Mouse (Mus musculus): ENCODE data around the gene Cdc20b. TPM values are rescaled to one million over a fixed set of nuclear protein-coding genes. Genes with fewer than 3 reads are reported as not detected.

Cdc20b gene
- total and polyA plus RNA-seq, 3 experiments = not detected

DNA sequence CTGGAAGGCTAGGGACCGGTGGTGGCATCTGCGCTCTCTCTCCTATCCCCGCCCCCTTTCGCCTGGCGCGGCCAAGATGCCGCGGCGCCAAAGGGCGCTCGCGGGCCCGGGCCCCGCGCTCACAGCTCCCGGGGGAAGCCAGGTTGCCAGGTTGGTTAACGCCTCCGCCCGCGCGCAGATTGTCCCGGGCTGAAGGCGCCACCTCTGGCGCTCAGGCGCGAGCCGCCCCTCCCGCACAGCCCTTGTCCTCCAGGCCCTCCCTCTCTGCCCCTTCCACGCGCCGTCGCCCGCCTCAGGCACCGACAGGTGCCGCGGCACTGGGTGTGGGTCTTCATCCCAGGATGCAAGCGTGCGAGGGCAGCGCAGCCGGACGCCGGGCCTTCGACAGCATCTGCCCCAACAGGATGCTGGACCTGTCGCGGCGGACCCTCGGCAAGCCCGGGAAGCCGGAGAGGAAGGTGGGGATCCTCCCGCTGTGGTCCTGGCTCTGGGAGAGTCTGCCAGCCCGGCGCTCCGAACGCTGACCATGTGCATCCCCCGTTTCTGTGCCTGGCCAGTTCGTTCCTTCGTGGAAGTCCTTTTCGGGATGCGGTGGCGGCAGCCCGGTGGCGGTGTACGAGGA lies 41.3 kb upstream of the Cdc20b start, which contains the start of gene Mcidas:
Gene Mcidas, plus strand, starts transcription at position 315 of the 622 bp plus-strand sequence.
- 0 out of 4 replicates have a peak, but pooled peaks cover 0 to 2% of the 10 kb centered on the region in 2 experiments for H3K27me3 ChIP-seq (ENCODE audit: control insufficient read depth in 1 of 2, insufficient read depth in 2 of 2, low read length in 2 of 2)
- H3K27ac ChIP-seq (ENCODE audit: control insufficient read depth, low read depth, low read length) = no peak within 1 kb of the TSS
- H3K4me1 ChIP-seq (ENCODE audit: control insufficient read depth in 1 of 2, insufficient read depth in 2 of 2, low read length in 2 of 2) = no peaks in the 10 kb centered on the region
- TF ChIP-seq POLR2AphosphoS5 (IDR thresholded peaks at IDR 0.05; ENCODE audit: borderline replicate concordance, low read depth, low read length) = no peak
- no peak for TF ChIP-seq MAX (IDR thresholded peaks at IDR 0.05; ENCODE audit: low read length)
- TF ChIP-seq USF1 (IDR thresholded peaks at IDR 0.05; ENCODE audit: low read depth, low read length) = no peak
- TF ChIP-seq CTCF (IDR thresholded peaks at IDR 0.05 in 2 of 3, conservative IDR thresholded peaks at IDR 0.05 in 1 of 3; ENCODE audit: control insufficient read depth in 1 of 3, insufficient read depth in 1 of 3, low read depth in 2 of 3, low read length in 3 of 3, poor library complexity in 1 of 3, severe bottlenecking in 1 of 3) = no peak
- TF ChIP-seq SMC3 (IDR thresholded peaks at IDR 0.05; ENCODE audit: low read depth, low read length) = no peak
- no peak for DNase-seq (ENCODE audit: low read depth, low spot score)
- no peak within 1 kb of the TSS for H3K4me3 ChIP-seq (ENCODE audit: control insufficient read depth in 1 of 2, insufficient read depth in 1 of 2, low read depth in 2 of 2, low read length in 2 of 2)
- no peaks in the 10 kb centered on the region for H3K36me3 ChIP-seq (ENCODE audit: control insufficient read depth in 1 of 2, insufficient read depth in 2 of 2, low read length in 2 of 2)
- H3K9me3 ChIP-seq (replicated peaks; ENCODE audit: insufficient read depth, low read length) = no peaks in the 10 kb centered on the region
- no peak within 1 kb of the TSS for H3K9ac ChIP-seq (ENCODE audit: control insufficient read depth, low read depth, low read length, poor library complexity, severe bottlenecking)
- H3K79me2 ChIP-seq (ENCODE audit: control insufficient read depth, insufficient read depth, low read length, poor library complexity) = no peaks in the 10 kb centered on the region

DNA sequence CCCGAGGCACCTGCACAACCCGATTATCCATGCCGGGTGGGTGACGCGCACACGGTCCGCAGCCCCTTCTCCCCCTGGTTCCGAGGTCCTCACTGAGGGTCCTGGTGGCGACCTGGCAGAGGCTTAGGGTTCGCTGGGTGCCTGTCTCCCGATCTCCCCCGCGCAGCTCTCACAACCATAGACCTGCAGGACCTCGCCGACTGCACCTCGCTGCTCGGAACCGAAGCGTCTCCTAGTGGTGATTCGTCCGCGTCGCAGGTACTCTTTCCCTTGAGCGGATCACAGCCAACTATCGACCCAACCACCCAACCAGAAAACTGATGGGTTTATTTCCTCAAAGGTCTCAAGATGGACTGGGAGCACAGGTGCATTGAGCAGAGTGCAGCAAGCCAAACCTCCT lies 40.7 kb upstream of the Cdc20b start:
- Histone ChIP-seq H3K9me3 (replicated peaks; ENCODE audit: insufficient read depth, low read length) (no peaks in the 10 kb centered on the region), H3K27ac (ENCODE audit: control insufficient read depth, low read depth, low read length) (no peak overlapping the region), H3K27me3 (ENCODE audit: control insufficient read depth in 1 of 2, insufficient read depth in 2 of 2, low read length in 2 of 2) (0 out of 4 replicates have a peak, but pooled peaks cover 0 to 2% of the 10 kb centered on the region in 2 experiments), H3K9ac (ENCODE audit: control insufficient read depth, low read depth, low read length, poor library complexity, severe bottlenecking) (no peak overlapping the region), H3K4me1 (ENCODE audit: control insufficient read depth in 1 of 2, insufficient read depth in 2 of 2, low read length in 2 of 2) (no peaks in the 10 kb centered on the region), H3K36me3 (ENCODE audit: control insufficient read depth in 1 of 2, insufficient read depth in 2 of 2, low read length in 2 of 2) (no peaks in the 10 kb centered on the region), H3K4me3 (ENCODE audit: control insufficient read depth in 1 of 2, insufficient read depth in 1 of 2, low read depth in 2 of 2, low read length in 2 of 2) (no peak overlapping the region), H3K79me2 (ENCODE audit: control insufficient read depth, insufficient read depth, low read length, poor library complexity) (no peaks in the 10 kb centered on the region)
- no peak for DNase-seq (ENCODE audit: low read depth, low spot score)
- TF ChIP-seq ZC3H11A (IDR thresholded peaks at IDR 0.05; ENCODE audit: low read depth, low read length) = no peak
- TF ChIP-seq RCOR1 (IDR thresholded peaks at IDR 0.05; ENCODE audit: low read depth, low read length) = no peak

DNA sequence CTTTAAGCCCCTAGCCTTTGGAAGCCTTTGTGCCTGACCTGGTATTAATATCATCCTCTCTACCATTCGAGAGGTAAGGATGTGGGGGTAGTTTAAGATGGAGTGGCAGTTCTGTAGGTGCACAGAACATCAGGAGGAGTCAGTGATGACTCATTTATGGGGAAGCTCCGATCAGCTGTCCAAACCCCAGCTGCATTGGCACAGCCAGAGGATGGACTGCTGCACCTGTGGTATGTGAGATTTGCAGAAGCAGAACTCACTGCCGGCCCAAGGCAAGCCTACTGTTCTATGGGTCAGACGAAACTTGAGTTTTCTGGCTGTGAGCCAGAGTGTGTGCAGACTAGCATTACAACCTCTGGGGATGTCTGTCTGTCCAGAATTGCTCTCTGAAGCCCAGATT lies 38.5 kb upstream of the Cdc20b start:
- Histone ChIP-seq H3K4me3 (ENCODE audit: control insufficient read depth in 1 of 2, insufficient read depth in 1 of 2, low read depth in 2 of 2, low read length in 2 of 2) (no peak overlapping the region), H3K4me1 (ENCODE audit: control insufficient read depth in 1 of 2, insufficient read depth in 2 of 2, low read length in 2 of 2) (no peaks in the 10 kb centered on the region), H3K79me2 (ENCODE audit: control insufficient read depth, insufficient read depth, low read length, poor library complexity) (no peaks in the 10 kb centered on the region), H3K9me3 (replicated peaks; ENCODE audit: insufficient read depth, low read length) (no peaks in the 10 kb centered on the region), H3K9ac (ENCODE audit: control insufficient read depth, low read depth, low read length, poor library complexity, severe bottlenecking) (no peak overlapping the region), H3K27ac (ENCODE audit: control insufficient read depth, low read depth, low read length) (no peak overlapping the region), H3K36me3 (ENCODE audit: control insufficient read depth in 1 of 2, insufficient read depth in 2 of 2, low read length in 2 of 2) (no peaks in the 10 kb centered on the region), H3K27me3 (ENCODE audit: control insufficient read depth in 1 of 2, insufficient read depth in 2 of 2, low read length in 2 of 2) (0 out of 4 replicates have a peak, but pooled peaks cover 0 to 2% of the 10 kb centered on the region in 2 experiments)
- TF ChIP-seq MAX (IDR thresholded peaks at IDR 0.05; ENCODE audit: low read length) (no peak), HCFC1 (IDR thresholded peaks at IDR 0.05; ENCODE audit: low read depth, low read length) (no peak), ZNF384 (IDR thresholded peaks at IDR 0.05; ENCODE audit: low read depth, low read length) (no peak), MYC (IDR thresholded peaks at IDR 0.05; ENCODE audit: low read depth, low read length) (no peak), ZKSCAN1 (IDR thresholded peaks at IDR 0.05; ENCODE audit: low read depth, low read length) (no peak), CHD1 (IDR thresholded peaks at IDR 0.05; ENCODE audit: low read depth, low read length) (no peak), ELF1 (IDR thresholded peaks at IDR 0.05; ENCODE audit: low read depth, low read length) (no peak), JUND (IDR thresholded peaks at IDR 0.05; ENCODE audit: low read depth, low read length) (no peak), NELFE (IDR thresholded peaks at IDR 0.05; ENCODE audit: low read depth, low read length) (no peak), SIN3A (IDR thresholded peaks at IDR 0.05; ENCODE audit: low read length) (no peak), MXI1 (IDR thresholded peaks at IDR 0.05; ENCODE audit: low read depth, low read length) (no peak), MYB (IDR thresholded peaks at IDR 0.05; ENCODE audit: low read depth, low read length) (no peak), POLR2AphosphoS5 (IDR thresholded peaks at IDR 0.05; ENCODE audit: borderline replicate concordance, low read depth, low read length) (no peak), POLR2AphosphoS2 (IDR thresholded peaks at IDR 0.05; ENCODE audit: low read length) (no peak), SMC3 (IDR thresholded peaks at IDR 0.05; ENCODE audit: low read depth, low read length) (no peak), CHD2 (IDR thresholded peaks at IDR 0.05; ENCODE audit: low read length) (no peak), BHLHE40 (IDR thresholded peaks at IDR 0.05; ENCODE audit: borderline replicate concordance, low read depth, low read length) (no peak), ZC3H11A (IDR thresholded peaks at IDR 0.05; ENCODE audit: low read depth, low read length) (no peak)
- no peak for DNase-seq (ENCODE audit: low read depth, low spot score)

Measured in MEL (cell line).